Comparison of ENCODE assay signal across 17 mouse cellular contexts in genomic region chr13:37010771-37011170, GRCm38 (mm10). TPM values are rescaled to one million over a fixed set of nuclear protein-coding genes. Genes with fewer than 3 reads are reported as not detected.
DNase-seq lines count a peak whose midpoint lies in the region; ATAC-seq and TF ChIP-seq lines count a peak whose summit lies in the region.
"Had no signal": no experiment of that assay in that cellular context is flagged by ENCODE, and none has a peak within 500 bp of the region (broad histone marks: within the 10 kb centered on the region; RNA-seq: fewer than 3 reads in every experiment).

No protein-coding gene starts in this region.

- no peak overlapping the region for H3K9ac ChIP-seq in lung, embryonic 14.5 days
- H3K9ac ChIP-seq: forebrain, embryonic 15.5 days; heart, embryonic 13.5 days; limb, embryonic 13.5 days; liver, embryonic 14.5 days had no signal

- ATAC-seq in lung, embryonic 14.5 days (ENCODE audit: insufficient read depth) = no peak
- peak; percentile 82 for ATAC-seq in granulocyte monocyte progenitor cell, adult 5-6 weeks (replicated peaks; ENCODE audit: poor library complexity, severe bottlenecking)
- ATAC-seq in cerebellum, adult (ENCODE audit: insufficient number of reproducible peaks, low FRiP score, low TSS enrichment) = no peak
- ATAC-seq: forebrain, embryonic 15.5 days; lung, postnatal 0 days had no signal

- TF ChIP-seq CTCF in lung, embryonic 14.5 days (IDR thresholded peaks at IDR 0.05; ENCODE audit: low read depth) = no peak

- H3K9me3 ChIP-seq in lung, embryonic 14.5 days (ENCODE audit: low read depth, low read length) = no peaks in the 10 kb centered on the region
- H3K9me3 ChIP-seq: forebrain, embryonic 15.5 days; heart, embryonic 13.5 days; limb, embryonic 13.5 days; midbrain, embryonic 10.5 days had no signal

- DNase-seq in lung, embryonic 14.5 days = peak; percentile 11
- DNase-seq in lung, postnatal 4 days = no peak
- DNase-seq in MN1 (ENCODE audit: low spot score) = peak; percentile 64
- DNase-seq in thymus, postnatal 14 days = peak; percentile 42
- DNase-seq in adrenal gland, adult 8-10 months = no peak
- DNase-seq in layer of hippocampus, postnatal 10 days (ENCODE audit: low spot score in 2 of 2) = no peak
- DNase-seq: cerebellum, adult 11 months; cerebellum, postnatal 25 days; heart, adult 11 months had no signal

- H3K4me2 ChIP-seq in lung, embryonic 14.5 days = no peak overlapping the region
- H3K4me2 ChIP-seq: forebrain, embryonic 15.5 days; heart, embryonic 13.5 days; limb, embryonic 13.5 days had no signal

- no peak overlapping the region for H3K27ac ChIP-seq in lung, embryonic 14.5 days (ENCODE audit: low read depth)
- H3K27ac ChIP-seq: forebrain, embryonic 15.5 days; heart, embryonic 13.5 days; limb, embryonic 13.5 days; liver, embryonic 14.5 days; midbrain, embryonic 10.5 days had no signal

- WGBS in lung, embryonic 14.5 days = 76% methylated on average over 5 of the region's 5 CpGs

- no peaks in the 10 kb centered on the region for H3K27me3 ChIP-seq in lung, embryonic 14.5 days (ENCODE audit: insufficient read depth, low read length)
- H3K27me3 ChIP-seq: forebrain, embryonic 15.5 days; heart, embryonic 13.5 days; limb, embryonic 13.5 days had no signal

- H3K4me1 ChIP-seq in lung, embryonic 14.5 days (ENCODE audit: insufficient read depth) = no peaks in the 10 kb centered on the region
- H3K4me1 ChIP-seq: forebrain, embryonic 15.5 days; limb, embryonic 13.5 days; midbrain, embryonic 10.5 days had no signal

- H3K4me3 ChIP-seq in lung, embryonic 14.5 days (ENCODE audit: low read depth, low read length) = no peak overlapping the region
- H3K4me3 ChIP-seq: forebrain, embryonic 15.5 days; heart, embryonic 13.5 days; limb, embryonic 13.5 days; midbrain, embryonic 10.5 days had no signal

- no peaks in the 10 kb centered on the region for H3K36me3 ChIP-seq in lung, embryonic 14.5 days (ENCODE audit: insufficient read depth)
- H3K36me3 ChIP-seq: forebrain, embryonic 15.5 days; heart, embryonic 13.5 days; limb, embryonic 13.5 days; midbrain, embryonic 10.5 days had no signal

RNA-seq across cellular contexts. Expression of gene F13a1, which starts 39.3 kb away (rescaled TPM):
- polyA plus RNA-seq in lung, embryonic 14.5 days (2014; fragmentation: Nextera tagmentation; extraction: Ambion mirVana) = 20.9 and 21.1 TPM in 2 replicates
- 334 and 375 TPM in 2 replicates for total RNA-seq in granulocyte monocyte progenitor cell, adult 5-6 weeks (2014; fragmentation: Nextera tagmentation)
- total RNA-seq in granulocyte monocyte progenitor cell, adult 5-6 weeks (2017) = 472 and 502 TPM in 2 replicates
- 10 to 100 TPM in 3 of 4 experiments, 1 to 10 TPM in 1; 7.7 to 17.4 (median 13.7) TPM for total RNA-seq in adrenal gland, adult 8-10 months (2022)
- total RNA-seq in layer of hippocampus, postnatal 10 days (2021) = 1 to 10 TPM; 3.6 to 4.0 TPM

Comparison
In these comparisons a context has a peak if more than half of its experiments do, and no peak if none do; other contexts are left out.
1. DNase-seq: peak in lung, embryonic 14.5 days (single experiment), MN1 (single experiment) and thymus, postnatal 14 days (single experiment); none in lung, postnatal 4 days (0 of 2), adrenal gland, adult 8-10 months (single experiment) and layer of hippocampus, postnatal 10 days (0 of 2).
2. RNA of gene F13a1, which starts 39.3 kb away (total RNA-seq): 334 to 502 TPM in granulocyte monocyte progenitor cell, adult 5-6 weeks; 7.7 to 17.4 TPM in adrenal gland, adult 8-10 months and 3.6 to 4.0 TPM in layer of hippocampus, postnatal 10 days; every median in the first group is over 10 times any median in the second.